Mouse (Mus musculus): ENCODE results near the gene Slc43a2.
A peak's percentile ranks its signal among the peaks of the same experiment; 100 is the strongest.

The Slc43a2 gene

GRCm38 (mm10) chr11:75571126-75571990, 39.9 kb downstream of the Slc43a2 start:
- ATAC-seq (ENCODE audit: low TSS enrichment): no peak

- peak; percentile 9; the same call in 1 of the 2 replicates for ATAC-seq (ENCODE audit: low TSS enrichment)
Measured at GRCm38 (mm10) chr11:75572301-75572791, 40.9 kb downstream of the Slc43a2 start.

DNA sequence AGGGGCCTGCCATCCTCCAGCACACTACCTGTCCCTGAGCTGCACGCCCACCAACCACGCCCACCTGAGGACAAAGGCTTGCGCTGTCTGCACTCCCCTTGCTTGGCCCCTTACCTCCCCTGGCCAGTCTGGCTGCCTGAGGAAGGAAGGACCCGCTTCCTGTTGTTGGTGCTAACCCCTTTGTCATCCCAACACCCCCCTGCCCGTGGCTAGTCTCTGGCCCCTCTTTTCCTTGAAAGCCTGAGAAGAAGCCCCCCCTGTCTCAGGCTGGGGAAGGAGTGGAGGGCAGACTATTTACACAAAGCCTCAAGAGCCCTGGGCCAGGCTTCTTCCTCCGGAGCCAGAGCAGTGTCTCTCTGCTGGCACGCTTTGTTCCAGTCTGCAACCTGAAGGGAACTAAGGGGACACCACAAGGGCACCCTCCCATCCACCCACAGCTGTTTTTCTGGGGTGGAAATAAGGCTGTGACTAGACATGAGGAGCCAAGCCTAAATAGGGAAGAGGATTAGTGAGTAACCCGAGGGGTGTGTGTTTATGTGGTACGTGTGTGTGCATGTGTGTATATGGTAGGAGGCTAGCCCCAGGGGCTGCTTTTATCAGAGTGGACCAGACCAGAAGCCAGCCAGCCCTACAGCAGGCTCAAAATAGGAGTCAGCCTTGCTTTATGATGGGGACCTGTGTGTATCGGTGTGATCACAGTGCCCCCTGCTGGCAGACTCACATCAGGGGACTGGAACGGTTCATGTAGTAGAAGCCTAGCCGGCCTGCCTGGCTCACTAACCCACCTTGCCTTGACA, 41.6 kb downstream of the Slc43a2 start:
- ATAC-seq (ENCODE audit: low TSS enrichment): peak; percentile 79

DNA sequence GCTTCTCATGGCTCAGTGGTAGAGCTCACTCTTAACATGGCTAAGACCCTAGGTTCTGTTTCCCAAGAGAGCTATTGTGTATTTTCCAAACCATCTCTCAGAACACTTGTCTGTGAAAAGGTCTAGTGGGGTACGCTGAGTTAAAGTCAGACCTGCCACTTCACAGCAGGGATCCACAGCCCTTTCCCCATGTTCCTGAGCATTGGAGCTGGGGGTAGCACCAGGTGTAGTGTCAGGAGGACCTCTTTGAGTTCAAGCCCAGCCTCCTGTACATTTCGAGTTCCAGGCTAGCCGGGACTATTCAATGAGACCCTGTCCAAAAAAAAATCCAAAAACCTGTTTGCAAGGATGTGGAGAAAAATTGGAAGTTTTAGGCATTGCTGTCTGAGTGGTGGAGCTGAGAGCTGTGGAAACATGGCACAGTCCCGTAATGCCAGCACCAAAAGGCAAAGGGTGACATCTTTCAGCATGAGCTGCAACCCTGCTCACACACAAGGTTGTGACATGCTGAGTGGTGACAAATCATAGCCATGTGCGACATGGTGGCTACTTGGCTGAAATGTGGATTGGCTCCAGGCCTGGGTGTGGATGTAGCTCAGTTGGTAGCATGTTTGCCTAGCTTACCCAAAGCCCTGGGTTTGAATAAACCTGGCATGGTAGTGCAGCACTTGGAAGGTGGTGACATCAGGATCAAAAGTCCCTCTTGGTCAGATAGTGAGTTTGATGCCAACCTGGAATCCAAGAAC, 43.1 kb downstream of the Slc43a2 start:
- ATAC-seq (ENCODE audit: low TSS enrichment): no peak

DNA sequence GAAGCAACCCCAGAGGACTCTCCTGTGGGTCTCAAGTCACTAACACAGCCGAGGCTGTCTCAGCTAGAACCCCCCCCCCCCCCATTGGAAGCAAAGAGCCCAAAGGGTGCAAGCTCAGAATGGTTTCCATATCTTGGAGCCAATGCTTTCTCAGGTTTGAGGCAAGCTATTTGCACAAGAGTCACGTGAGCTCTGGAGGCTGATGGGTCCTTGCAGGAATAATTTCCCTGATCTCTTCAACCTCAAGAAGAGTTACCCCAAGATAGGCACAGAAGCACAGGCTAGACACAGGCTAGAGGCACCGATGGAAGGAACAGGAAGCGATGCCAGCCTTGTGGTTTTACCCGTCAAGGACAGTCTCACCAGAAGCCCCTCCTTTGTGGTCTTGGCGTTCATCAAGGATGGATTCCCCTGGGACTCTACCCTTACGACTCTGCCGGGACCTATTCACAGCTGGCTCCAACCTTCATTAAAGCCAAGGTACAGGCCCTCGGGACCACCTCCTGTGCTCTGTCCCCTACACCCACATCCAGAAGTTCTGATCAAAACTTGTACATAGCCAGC, 44.1 kb downstream of the Slc43a2 start:
- ATAC-seq (ENCODE audit: low TSS enrichment): no peak

DNA sequence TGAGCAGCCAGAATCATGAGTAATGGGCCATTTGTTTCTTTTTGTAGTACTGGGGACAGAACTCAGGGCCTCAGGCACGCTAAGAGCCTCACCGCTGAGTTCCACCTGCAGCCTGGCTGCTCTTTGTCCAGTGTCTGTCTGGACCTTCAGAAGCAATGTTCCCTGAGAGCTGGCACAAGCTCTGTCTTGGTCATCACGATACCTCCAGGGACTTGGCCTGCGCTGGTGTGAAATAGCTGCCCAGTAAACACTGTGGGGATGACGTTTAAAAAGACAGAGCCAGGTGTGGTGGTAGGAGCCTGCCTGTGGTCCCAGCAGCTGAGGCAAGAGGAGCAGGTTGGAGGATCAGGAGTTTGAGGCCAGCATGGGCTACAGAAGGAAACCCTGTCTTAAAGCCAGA, 47.1 kb downstream of the Slc43a2 start:
- ATAC-seq (ENCODE audit: low TSS enrichment): no peak

DNA sequence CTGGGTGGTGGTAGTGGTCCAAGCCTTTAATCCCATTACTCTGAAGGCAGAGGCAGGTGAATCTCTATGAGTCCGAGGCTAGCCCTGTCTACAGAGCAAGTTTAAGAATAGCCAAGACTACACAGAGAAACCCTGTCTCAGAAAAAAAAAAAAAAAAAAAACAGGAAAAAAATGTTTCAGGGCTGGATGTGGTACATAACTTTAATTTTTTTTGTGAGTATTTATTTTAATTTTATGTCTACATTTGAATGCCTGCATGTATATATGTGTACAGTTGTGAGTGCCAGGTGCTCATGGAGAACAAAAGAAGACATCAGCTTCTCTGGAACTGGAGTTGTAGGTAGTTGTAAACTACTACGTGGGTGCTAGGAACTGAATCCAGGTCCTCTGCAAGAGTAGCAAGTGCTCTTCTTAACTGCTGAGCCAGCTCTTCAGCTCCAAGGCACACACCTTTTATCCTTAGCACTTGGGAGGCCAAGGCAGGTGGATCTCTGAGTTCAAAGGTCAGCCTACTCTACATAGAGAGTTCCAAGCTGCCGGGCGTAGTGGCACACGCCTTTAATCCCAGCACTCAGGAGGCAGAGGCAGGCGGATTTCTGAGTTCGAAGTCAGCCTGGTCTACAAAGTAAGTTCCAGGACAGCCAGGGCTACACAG, 50.1 kb downstream of the Slc43a2 start:
- no peak for ATAC-seq (ENCODE audit: low TSS enrichment)

GRCm38 (mm10) chr11:75583521-75583920, 52.0 kb downstream of the Slc43a2 start:
- no peak for ATAC-seq (ENCODE audit: low TSS enrichment)

GRCm38 (mm10) chr11:75585061-75585460, 53.6 kb downstream of the Slc43a2 start:
- ATAC-seq (ENCODE audit: low TSS enrichment): no peak

DNA sequence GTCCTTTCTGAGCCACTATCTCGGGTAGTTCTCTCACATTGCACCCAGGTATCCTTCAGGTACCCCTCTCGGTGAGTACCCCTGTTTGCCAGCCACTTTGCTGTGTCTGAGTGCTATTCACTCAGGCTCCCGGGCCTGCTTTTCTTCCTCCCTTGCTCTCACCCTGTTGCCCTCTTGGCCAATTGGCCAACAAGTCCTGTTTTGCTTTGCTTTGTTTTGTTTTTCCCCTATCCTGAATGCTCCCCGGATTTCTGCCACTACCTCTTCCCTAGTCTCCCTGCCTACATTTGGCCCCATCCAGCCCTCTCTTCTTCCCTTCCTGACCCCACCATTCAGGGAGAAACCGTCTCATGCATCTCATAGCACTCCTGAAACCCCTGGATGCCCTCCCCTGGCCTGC, 54.5 kb downstream of the Slc43a2 start:
- no peak for ATAC-seq (ENCODE audit: low TSS enrichment)

DNA sequence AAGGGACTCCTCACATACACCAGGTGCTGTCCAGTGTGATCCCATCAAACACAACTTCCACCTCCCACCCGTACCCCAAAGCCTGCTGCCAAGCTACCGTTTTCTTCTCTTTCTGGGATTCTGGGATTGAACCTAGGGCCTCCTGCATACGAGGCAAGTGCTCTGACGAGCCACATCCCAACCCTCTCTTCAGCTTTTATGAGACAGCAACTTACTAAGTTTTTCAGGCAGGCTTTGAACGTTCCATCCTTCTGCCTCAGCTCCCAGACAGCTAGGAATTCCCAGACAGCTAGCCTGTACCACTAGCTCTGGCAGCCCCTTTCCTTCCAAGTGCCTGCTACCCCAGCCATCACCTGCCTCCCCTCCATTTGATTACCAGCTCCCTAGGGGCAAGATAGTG, 55.5 kb downstream of the Slc43a2 start:
- ATAC-seq (ENCODE audit: low TSS enrichment): no peak

DNA sequence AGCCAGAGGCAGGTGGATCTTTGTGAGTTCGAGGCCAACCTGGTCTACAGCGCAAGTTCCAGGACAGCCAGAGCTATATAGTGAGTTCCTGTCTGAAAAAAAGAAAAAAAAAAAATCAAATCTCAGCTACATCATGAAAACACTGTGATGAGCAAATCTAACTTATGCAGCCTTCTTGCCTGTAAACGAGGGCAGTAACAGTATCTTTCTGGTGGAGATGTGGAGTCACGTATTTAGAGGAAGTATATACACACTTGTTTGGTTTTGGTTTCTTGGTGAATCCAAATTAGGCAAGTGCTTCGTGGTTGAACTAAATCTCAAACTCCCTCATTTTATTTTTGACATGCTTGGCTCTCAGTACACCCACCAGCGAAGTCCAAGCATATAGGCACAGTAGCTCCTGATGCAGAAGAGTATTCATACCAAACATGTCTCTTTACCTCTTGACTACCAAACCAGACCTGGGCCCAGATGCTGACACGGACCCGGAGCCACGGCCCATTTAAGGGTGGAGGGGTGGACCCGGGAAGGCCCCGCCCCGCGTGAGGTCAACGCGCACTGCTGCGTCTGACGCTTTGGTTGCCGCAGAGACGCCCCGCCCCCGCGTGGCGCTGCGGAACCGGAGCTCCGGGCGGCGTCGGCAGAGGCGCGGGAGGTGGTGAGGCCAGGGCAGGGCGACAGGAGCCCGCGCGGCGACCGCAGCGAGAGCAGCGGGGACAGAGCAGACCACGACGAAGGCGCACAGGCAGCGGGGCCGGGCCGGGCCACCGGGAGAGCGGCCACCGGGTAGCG, 56.2 kb downstream of the Slc43a2 start, which contains the start of gene Pitpna:
Gene Pitpna (plus strand): TSS at position 605 of the 792 bp plus-strand sequence.
- peak; percentile 90 for ATAC-seq (ENCODE audit: low TSS enrichment)

DNA sequence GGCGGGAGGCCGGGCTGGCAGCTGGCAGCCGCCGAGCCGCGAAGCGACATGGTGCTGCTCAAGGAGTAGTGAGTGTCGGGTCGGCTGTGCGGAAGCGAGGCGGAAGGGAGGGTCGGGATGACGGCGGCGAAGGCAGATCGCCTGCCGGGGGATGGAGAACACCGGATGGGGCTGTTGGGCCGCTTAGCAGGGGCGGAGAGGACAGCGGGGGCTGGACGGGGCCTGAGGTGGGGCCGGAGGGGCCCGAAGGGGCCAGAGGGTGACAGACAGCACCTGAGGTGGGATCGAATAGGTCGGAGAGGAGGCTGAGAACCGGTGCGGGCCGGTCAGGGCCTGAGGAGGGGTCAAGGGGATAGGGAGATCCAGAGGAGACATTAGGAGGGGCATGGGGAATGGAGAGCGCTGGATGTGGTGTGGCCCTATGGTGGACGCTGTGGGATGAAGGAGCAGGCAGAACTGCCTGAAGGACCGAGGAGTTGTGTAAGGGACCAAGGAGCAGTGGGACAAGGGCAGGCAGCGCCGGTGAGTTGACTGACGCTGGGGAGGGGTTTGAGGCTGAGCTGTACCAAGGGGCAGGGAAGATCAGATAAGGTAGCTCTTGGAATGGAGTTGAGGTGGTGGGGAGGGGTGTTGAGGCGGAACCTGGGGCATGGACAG, 56.9 kb downstream of the Slc43a2 start:
- ATAC-seq (ENCODE audit: low TSS enrichment): peak; percentile 40; the same call in 1 of the 2 replicates

- no peak for ATAC-seq (ENCODE audit: low TSS enrichment)
Measured at GRCm38 (mm10) chr11:75592612-75593011, 61.1 kb downstream of the Slc43a2 start.

- no peak for ATAC-seq (ENCODE audit: low TSS enrichment)
Measured at GRCm38 (mm10) chr11:75594431-75594830, 62.9 kb downstream of the Slc43a2 start.

DNA sequence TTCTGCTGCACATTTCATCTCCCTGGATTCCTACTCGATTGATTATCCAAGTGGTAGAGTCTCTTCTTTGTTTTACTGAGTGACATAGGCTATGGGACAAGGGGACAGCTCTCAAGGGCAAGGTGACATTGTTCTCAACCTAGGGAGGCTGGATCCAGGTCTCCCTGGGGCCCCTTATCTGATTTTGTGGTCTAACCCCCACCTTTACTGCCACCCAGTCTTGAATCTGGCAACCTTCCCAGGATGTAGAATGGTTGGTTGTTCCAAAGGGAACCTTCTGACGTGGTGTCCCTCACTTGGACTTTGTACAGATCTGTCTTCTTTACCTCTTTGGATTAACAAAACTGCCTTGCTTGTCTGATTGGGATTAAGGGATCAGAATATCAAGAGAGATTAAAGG, 63.9 kb downstream of the Slc43a2 start:
- no peak for ATAC-seq (ENCODE audit: low TSS enrichment)

- ATAC-seq (ENCODE audit: low TSS enrichment): no peak
Measured at GRCm38 (mm10) chr11:75595816-75596215, 64.3 kb downstream of the Slc43a2 start.

- no peak for ATAC-seq (ENCODE audit: low TSS enrichment)
Measured at GRCm38 (mm10) chr11:75596726-75597255, 65.3 kb downstream of the Slc43a2 start.

DNA sequence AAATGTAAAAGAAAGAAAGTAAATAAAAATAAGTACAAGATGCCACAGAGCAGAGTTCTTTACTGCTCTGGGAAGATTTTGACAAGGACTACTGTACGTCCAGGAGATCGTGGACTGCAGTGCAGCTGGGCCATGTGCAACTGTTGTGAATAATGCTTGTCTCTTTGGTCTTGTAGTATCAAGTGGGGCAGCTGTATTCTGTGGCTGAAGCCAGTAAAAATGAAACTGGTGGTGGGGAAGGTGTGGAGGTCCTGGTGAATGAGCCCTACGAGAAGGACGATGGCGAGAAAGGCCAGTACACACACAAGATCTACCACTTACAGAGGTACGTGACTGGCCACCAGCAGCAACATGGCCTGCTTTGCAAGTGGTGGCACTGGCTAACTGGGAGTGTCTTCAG, 66.5 kb downstream of the Slc43a2 start:
- ATAC-seq (ENCODE audit: low TSS enrichment): no peak
